Mouse (Mus musculus): ENCODE results near the gene Trabd2b. TPM values are rescaled to one million over a fixed set of nuclear protein-coding genes. Genes with fewer than 3 reads are reported as not detected.

Gene Trabd2b
- total RNA-seq, 1 experiment, result 0.31 TPM

DNA sequence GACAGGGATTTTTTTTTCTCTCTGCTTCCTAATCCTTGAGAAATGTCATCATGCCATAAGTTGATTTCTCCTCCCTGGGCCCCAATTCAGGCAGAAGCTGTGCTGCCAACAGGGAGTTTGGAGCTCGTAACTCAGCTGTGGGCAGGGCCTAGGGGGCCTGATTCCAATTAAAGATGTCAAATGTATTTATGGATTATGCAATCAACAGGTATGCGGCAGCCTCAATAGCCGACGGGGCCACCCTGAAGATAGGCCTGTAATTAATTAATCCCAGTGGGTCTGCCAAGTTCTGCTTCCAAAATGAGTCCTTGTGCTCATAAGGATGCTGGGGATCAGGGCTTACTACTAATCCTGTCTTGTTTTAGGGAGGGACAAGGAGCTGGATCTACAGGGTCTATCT is 135.6 kb downstream of the Trabd2b start:
- DNase-seq (ENCODE audit: low read depth, low spot score), result no peak
- H3K9me3 ChIP-seq (ENCODE audit: control insufficient read depth, insufficient read depth, low read depth, low read length), result no peaks in the 10 kb centered on the region
- no peak overlapping the region for H3K27ac ChIP-seq (ENCODE audit: insufficient read depth, low read depth, low read length, poor library complexity, severe bottlenecking)
- H3K36me3 ChIP-seq (ENCODE audit: control insufficient read depth, insufficient read depth, low read length, poor library complexity, severe bottlenecking), result no peaks in the 10 kb centered on the region
- no peak overlapping the region for H3K9ac ChIP-seq (ENCODE audit: insufficient read depth, low read depth, low read length, poor library complexity, severe bottlenecking)
- no peak for TF ChIP-seq CHD2 (IDR thresholded peaks at IDR 0.05; ENCODE audit: low read depth, low read length)
- no peak for TF ChIP-seq ZC3H11A (IDR thresholded peaks at IDR 0.05; ENCODE audit: borderline replicate concordance, low read depth, low read length)
- no peak for TF ChIP-seq ZNF384 (IDR thresholded peaks at IDR 0.05; ENCODE audit: low read depth, low read length)
- no peak overlapping the region for H3K4me3 ChIP-seq (ENCODE audit: insufficient read depth in 1 of 2, low read depth in 1 of 2, low read length in 2 of 2, poor library complexity in 1 of 2, severe bottlenecking in 1 of 2)
- in situ Hi-C loops (cut with MboI; ENCODE audit: low sequenced_read_pairs in 2 of 2, unreplicated experiment in 2 of 2), result no loop called here
- no peaks in the 10 kb centered on the region for H3K4me1 ChIP-seq (ENCODE audit: control insufficient read depth in 2 of 2, insufficient read depth in 2 of 2, low read length in 2 of 2, poor library complexity in 1 of 2)

- Histone ChIP-seq H3K9ac (ENCODE audit: insufficient read depth, low read depth, low read length, poor library complexity, severe bottlenecking) (no peak overlapping the region), H3K4me3 (ENCODE audit: insufficient read depth in 1 of 2, low read depth in 1 of 2, low read length in 2 of 2, poor library complexity in 1 of 2, severe bottlenecking in 1 of 2) (no peak overlapping the region), H3K4me1 (ENCODE audit: control insufficient read depth in 2 of 2, insufficient read depth in 2 of 2, low read length in 2 of 2, poor library complexity in 1 of 2) (no peaks in the 10 kb centered on the region), H3K36me3 (ENCODE audit: control insufficient read depth, insufficient read depth, low read length, poor library complexity, severe bottlenecking) (no peaks in the 10 kb centered on the region), H3K9me3 (ENCODE audit: control insufficient read depth, insufficient read depth, low read depth, low read length) (no peaks in the 10 kb centered on the region), H3K27ac (ENCODE audit: insufficient read depth, low read depth, low read length, poor library complexity, severe bottlenecking) (no peak overlapping the region)
- in situ Hi-C loops (cut with MboI; ENCODE audit: low sequenced_read_pairs in 2 of 2, unreplicated experiment in 2 of 2), result no loop called here
- no peak for DNase-seq (ENCODE audit: low read depth, low spot score)
- no peak for TF ChIP-seq MAFK (IDR thresholded peaks at IDR 0.05; ENCODE audit: insufficient read depth, low read depth, low read length)
- no peak for TF ChIP-seq HCFC1 (IDR thresholded peaks at IDR 0.05; ENCODE audit: borderline replicate concordance, insufficient read depth, low read length)
- TF ChIP-seq ZNF384 (IDR thresholded peaks at IDR 0.05; ENCODE audit: low read depth, low read length), result no peak
Observed at GRCm38 (mm10) chr4:114545481-114546200, 139.1 kb downstream of the Trabd2b start.

GRCm38 (mm10) chr4:114547658-114548448 is 141.3 kb downstream of the Trabd2b start:
- H3K27ac ChIP-seq (ENCODE audit: insufficient read depth, low read depth, low read length, poor library complexity, severe bottlenecking), result no peak overlapping the region
- in situ Hi-C loops (cut with MboI; ENCODE audit: low sequenced_read_pairs in 2 of 2, unreplicated experiment in 2 of 2), result no loop called here
- H3K4me3 ChIP-seq (ENCODE audit: insufficient read depth in 1 of 2, low read depth in 1 of 2, low read length in 2 of 2, poor library complexity in 1 of 2, severe bottlenecking in 1 of 2), result no peak overlapping the region
- H3K4me1 ChIP-seq (ENCODE audit: control insufficient read depth in 2 of 2, insufficient read depth in 2 of 2, low read length in 2 of 2, poor library complexity in 1 of 2), result no peaks in the 10 kb centered on the region
- no peak overlapping the region for H3K9ac ChIP-seq (ENCODE audit: insufficient read depth, low read depth, low read length, poor library complexity, severe bottlenecking)
- no peak for DNase-seq (ENCODE audit: low read depth, low spot score)
- no peaks in the 10 kb centered on the region for H3K36me3 ChIP-seq (ENCODE audit: control insufficient read depth, insufficient read depth, low read length, poor library complexity, severe bottlenecking)
- no peaks in the 10 kb centered on the region for H3K9me3 ChIP-seq (ENCODE audit: control insufficient read depth, insufficient read depth, low read depth, low read length)
- TF ChIP-seq MAFK (IDR thresholded peaks at IDR 0.05; ENCODE audit: insufficient read depth, low read depth, low read length), result no peak

GRCm38 (mm10) chr4:114549487-114549886 is 143.0 kb downstream of the Trabd2b start:
- H3K9ac ChIP-seq (ENCODE audit: insufficient read depth, low read depth, low read length, poor library complexity, severe bottlenecking), result no peak overlapping the region
- no peak overlapping the region for H3K4me3 ChIP-seq (ENCODE audit: insufficient read depth in 1 of 2, low read depth in 1 of 2, low read length in 2 of 2, poor library complexity in 1 of 2, severe bottlenecking in 1 of 2)
- no peaks in the 10 kb centered on the region for H3K9me3 ChIP-seq (ENCODE audit: control insufficient read depth, insufficient read depth, low read depth, low read length)
- TF ChIP-seq ZNF384 (IDR thresholded peaks at IDR 0.05; ENCODE audit: low read depth, low read length), result no peak
- TF ChIP-seq MAFK (IDR thresholded peaks at IDR 0.05; ENCODE audit: insufficient read depth, low read depth, low read length), result no peak
- TF ChIP-seq ZC3H11A (IDR thresholded peaks at IDR 0.05; ENCODE audit: borderline replicate concordance, low read depth, low read length), result no peak
- TF ChIP-seq HCFC1 (IDR thresholded peaks at IDR 0.05; ENCODE audit: borderline replicate concordance, insufficient read depth, low read length), result no peak
- TF ChIP-seq CHD2 (IDR thresholded peaks at IDR 0.05; ENCODE audit: low read depth, low read length), result no peak
- in situ Hi-C loops (cut with MboI; ENCODE audit: low sequenced_read_pairs in 2 of 2, unreplicated experiment in 2 of 2), result no loop called here
- H3K4me1 ChIP-seq (ENCODE audit: control insufficient read depth in 2 of 2, insufficient read depth in 2 of 2, low read length in 2 of 2, poor library complexity in 1 of 2), result no peaks in the 10 kb centered on the region
- H3K36me3 ChIP-seq (ENCODE audit: control insufficient read depth, insufficient read depth, low read length, poor library complexity, severe bottlenecking), result no peaks in the 10 kb centered on the region
- no peak for DNase-seq (ENCODE audit: low read depth, low spot score)
- H3K27ac ChIP-seq (ENCODE audit: insufficient read depth, low read depth, low read length, poor library complexity, severe bottlenecking), result no peak overlapping the region

Measured in ES-E14 (cell line).